Mouse (Mus musculus): ENCODE measurements around the gene 4931422A03Rik.

DNA sequence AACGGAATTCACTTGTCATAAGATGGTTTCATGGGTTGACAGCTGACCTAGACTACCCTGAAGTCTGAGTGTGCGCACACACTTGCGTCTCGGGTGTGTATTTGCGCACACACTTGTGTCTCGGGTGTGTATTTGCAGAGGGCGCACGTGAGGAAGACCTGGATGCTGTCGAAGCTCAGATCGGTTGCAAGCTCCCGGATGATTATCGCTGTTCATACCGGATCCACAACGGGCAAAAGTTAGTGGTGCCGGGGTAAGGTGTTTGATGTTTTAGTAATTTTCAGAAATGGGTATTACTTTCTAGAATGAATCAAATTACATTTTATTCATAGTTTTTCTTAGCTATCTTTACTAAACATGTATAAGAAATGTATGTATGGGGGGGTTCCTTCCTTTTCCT lies 14.6 kb upstream of the 4931422A03Rik start:
- TF ChIP-seq CTCF (IDR thresholded peaks at IDR 0.05; ENCODE audit: extremely low read depth, insufficient read length, insufficient replicate concordance, low read depth, low read length) = no peak
- no peak for TF ChIP-seq POLR2A (IDR thresholded peaks at IDR 0.05; ENCODE audit: low read depth, low read length)
